Mouse (Mus musculus): ENCODE data around the gene Actr3.

The Actr3 gene

GRCm38 (mm10) chr1:125365576-125365975 lies 70.0 kb downstream of the Actr3 start:
- DNase-seq (ENCODE audit: low spot score) = no peak

DNA sequence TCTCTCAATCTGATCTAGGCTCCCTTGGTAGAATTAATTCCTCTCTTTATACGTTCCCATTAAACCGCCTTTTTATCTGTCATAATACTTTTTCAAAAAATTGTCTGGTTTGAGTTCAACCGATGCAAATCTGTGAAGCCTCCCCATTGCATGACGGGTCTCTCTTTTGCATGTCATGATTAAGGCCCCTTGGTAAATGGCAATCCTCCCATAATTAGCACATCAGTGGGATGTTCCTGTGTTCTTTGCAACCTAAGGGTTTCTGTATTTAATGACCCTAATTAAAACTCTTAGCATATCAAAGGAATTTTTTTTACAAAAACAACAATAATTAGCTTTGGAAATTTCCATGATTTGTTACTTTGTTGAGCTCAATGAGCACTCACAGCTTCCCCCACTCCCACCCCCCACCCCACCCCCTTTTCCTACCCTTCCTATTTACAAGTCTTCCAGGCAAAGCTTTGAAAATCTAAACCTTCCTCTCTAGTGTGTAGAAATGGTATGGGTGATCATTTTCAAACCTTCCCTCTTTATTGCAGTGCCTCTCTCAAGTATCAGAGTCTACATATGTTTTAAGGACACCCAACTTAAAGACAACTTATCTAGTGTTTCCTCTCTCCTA lies 84.0 kb downstream of the Actr3 start:
- DNase-seq (ENCODE audit: low spot score) = no peak

DNA sequence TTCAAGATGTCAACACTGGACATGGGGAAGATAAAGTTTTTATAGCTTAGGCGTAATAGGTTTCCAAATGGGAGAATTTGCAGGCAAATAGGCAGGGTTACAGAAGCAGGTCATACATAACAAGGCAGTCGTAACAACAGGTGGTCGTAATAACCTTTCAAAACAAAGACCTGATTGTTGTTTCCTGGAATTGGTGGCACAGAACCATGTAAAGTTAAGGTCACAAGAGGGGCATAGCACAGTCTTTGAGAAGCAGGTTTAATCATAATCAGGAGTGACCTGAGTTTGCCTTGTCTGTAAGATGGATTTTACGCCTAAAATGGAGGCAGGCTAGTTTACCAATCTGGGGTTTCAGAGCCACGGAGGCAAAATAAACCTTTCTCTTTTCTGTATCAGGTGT lies 84.7 kb downstream of the Actr3 start:
- no peak for DNase-seq (ENCODE audit: low spot score)

DNA sequence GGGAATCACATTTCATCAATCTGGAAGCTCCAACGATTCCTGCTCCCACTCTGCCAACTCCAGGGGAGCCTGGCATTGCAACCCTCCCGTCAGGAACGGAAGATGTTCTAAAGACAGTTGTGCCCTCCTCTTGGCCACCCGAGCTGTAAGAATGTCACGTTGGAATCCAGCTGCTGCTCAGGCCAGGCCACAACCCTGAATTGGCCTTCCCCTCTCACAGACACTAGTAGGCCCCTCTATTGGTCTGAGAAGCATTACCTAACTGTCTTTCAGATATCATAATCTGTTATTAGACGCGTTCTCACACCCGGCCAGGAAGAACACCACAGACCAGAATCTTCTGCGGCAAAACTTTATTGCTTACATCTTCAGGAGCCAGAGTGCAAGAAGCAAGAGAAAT lies 89.7 kb downstream of the Actr3 start:
- DNase-seq (ENCODE audit: low spot score) = no peak

GRCm38 (mm10) chr1:125345448-125345847 lies 90.1 kb downstream of the Actr3 start:
- no peak for DNase-seq (ENCODE audit: low spot score)

GRCm38 (mm10) chr1:125343105-125343504 lies 92.4 kb downstream of the Actr3 start:
- no peak for DNase-seq (ENCODE audit: low spot score)
